Mouse (Mus musculus): ENCODE measurements around the gene Pagr1a. TPM values are rescaled to one million over a fixed set of nuclear protein-coding genes. Genes with fewer than 3 reads are reported as not detected.

Pagr1a gene
- polyA plus RNA-seq, 1 experiment, result 22.3 TPM

Small RNA genes lying within 50 kb of the gene (microRNA-seq; reads per million reads assigned to microRNA genes)
- gene Gm44343 (ENCODE audit: borderline microRNAs expressed), result not detected

Other genes starting within 250 kb of the Pagr1a start
- gene Ypel3, start 240.4 kb downstream of the Pagr1a start, polyA plus RNA-seq (2012; fragmentation: generic; extraction: Trizol), result 16.6 TPM
- 0.01 TPM for gene Tbx6, start 235.9 kb downstream of the Pagr1a start, polyA plus RNA-seq (2012; fragmentation: generic; extraction: Trizol)
- gene Ppp4c, start 224.9 kb downstream of the Pagr1a start, polyA plus RNA-seq (2012; fragmentation: generic; extraction: Trizol), result 189 TPM
- 0.08 TPM for gene Fam57b, start 219.7 kb downstream of the Pagr1a start, polyA plus RNA-seq (2012; fragmentation: generic; extraction: Trizol)
- not detected for gene 4930451I11Rik, start 185.7 kb downstream of the Pagr1a start, polyA plus RNA-seq (2012; fragmentation: generic; extraction: Trizol)
- gene Doc2a, start 169.9 kb downstream of the Pagr1a start, polyA plus RNA-seq (2012; fragmentation: generic; extraction: Trizol), result not detected
- 53.9 TPM for gene Hirip3, start 155.4 kb downstream of the Pagr1a start, polyA plus RNA-seq (2012; fragmentation: generic; extraction: Trizol)
- 105 TPM for gene Ino80e, start 155.0 kb downstream of the Pagr1a start, polyA plus RNA-seq (2012; fragmentation: generic; extraction: Trizol)
- 27.9 TPM for gene Taok2, start 132.6 kb downstream of the Pagr1a start, polyA plus RNA-seq (2012; fragmentation: generic; extraction: Trizol)
- 26.7 TPM for gene Tmem219, start 94.4 kb downstream of the Pagr1a start, polyA plus RNA-seq (2012; fragmentation: generic; extraction: Trizol)
- gene Kctd13, start 88.5 kb downstream of the Pagr1a start, polyA plus RNA-seq (2012; fragmentation: generic; extraction: Trizol), result 18.3 TPM
- gene Asphd1, start 67.8 kb downstream of the Pagr1a start, polyA plus RNA-seq (2012; fragmentation: generic; extraction: Trizol), result 0.07 TPM
- 0.11 TPM for gene Sez6l2, start 66.8 kb downstream of the Pagr1a start, polyA plus RNA-seq (2012; fragmentation: generic; extraction: Trizol)
- gene Cdipt, start 41.4 kb downstream of the Pagr1a start, polyA plus RNA-seq (2012; fragmentation: generic; extraction: Trizol), result 115 TPM
- 0.06 TPM for gene Cdiptos, start 41.3 kb downstream of the Pagr1a start, polyA plus RNA-seq (2012; fragmentation: generic; extraction: Trizol)
- 32.7 TPM for gene Mvp, start 2.7 kb downstream of the Pagr1a start, polyA plus RNA-seq (2012; fragmentation: generic; extraction: Trizol)
- gene Pagr1b, start 868 bp downstream of the Pagr1a start, polyA plus RNA-seq (2012; fragmentation: generic; extraction: Trizol), result 1.2 TPM
- 39.7 TPM for gene Gm42742, start 3.7 kb upstream of the Pagr1a start, polyA plus RNA-seq (2012; fragmentation: generic; extraction: Trizol)
- 0.02 TPM for gene Prrt2, start 3.9 kb upstream of the Pagr1a start, polyA plus RNA-seq (2012; fragmentation: generic; extraction: Trizol)
- gene Maz, start 9.7 kb upstream of the Pagr1a start, polyA plus RNA-seq (2012; fragmentation: generic; extraction: Trizol), result 141 TPM
- 75.4 TPM for gene Kif22, start 25.1 kb upstream of the Pagr1a start, polyA plus RNA-seq (2012; fragmentation: generic; extraction: Trizol)
- not detected for gene Zg16, start 70.0 kb upstream of the Pagr1a start, polyA plus RNA-seq (2012; fragmentation: generic; extraction: Trizol)
- 34.0 TPM for gene AI467606, start 74.0 kb upstream of the Pagr1a start, polyA plus RNA-seq (2012; fragmentation: generic; extraction: Trizol)
- gene Qprt, start 104.9 kb upstream of the Pagr1a start, polyA plus RNA-seq (2012; fragmentation: generic; extraction: Trizol), result not detected
- 23.1 TPM for gene Spn, start 120.5 kb upstream of the Pagr1a start, polyA plus RNA-seq (2012; fragmentation: generic; extraction: Trizol)
- 56.2 TPM for gene Cd2bp2, start 178.7 kb upstream of the Pagr1a start, polyA plus RNA-seq (2012; fragmentation: generic; extraction: Trizol)
- gene Tbc1d10b, start 191.1 kb upstream of the Pagr1a start, polyA plus RNA-seq (2012; fragmentation: generic; extraction: Trizol), result 41.4 TPM
- 39.4 TPM for gene Mylpf, start 191.5 kb upstream of the Pagr1a start, polyA plus RNA-seq (2012; fragmentation: generic; extraction: Trizol)
- gene Zfp553, start 215.7 kb upstream of the Pagr1a start, polyA plus RNA-seq (2012; fragmentation: generic; extraction: Trizol), result 16.1 TPM
- gene Sept1, start 215.8 kb upstream of the Pagr1a start, polyA plus RNA-seq (2012; fragmentation: generic; extraction: Trizol), result 1.7 TPM
- 38.0 TPM for gene Zfp771, start 226.9 kb upstream of the Pagr1a start, polyA plus RNA-seq (2012; fragmentation: generic; extraction: Trizol)
- gene Dctpp1, start 243.4 kb upstream of the Pagr1a start, polyA plus RNA-seq (2012; fragmentation: generic; extraction: Trizol), result 226 TPM

Data from C2C12 (cell line).